Mouse (Mus musculus): Measurements from ENCODE around the gene Atp2a2.
"Not testable (repeated sequence)": the region's sequence is repeated elsewhere in the genome, so short reads cannot be mapped to it uniquely, and the experiment has no call there.

Atp2a2 gene

GRCm38 (mm10) chr5:122451324-122451723, 50.7 kb downstream of the Atp2a2 start:
- in situ Hi-C loops (cut with MboI): no loop called here

GRCm38 (mm10) chr5:122450913-122451317, 51.1 kb downstream of the Atp2a2 start:
- in situ Hi-C loops (cut with MboI): no loop called here

DNA sequence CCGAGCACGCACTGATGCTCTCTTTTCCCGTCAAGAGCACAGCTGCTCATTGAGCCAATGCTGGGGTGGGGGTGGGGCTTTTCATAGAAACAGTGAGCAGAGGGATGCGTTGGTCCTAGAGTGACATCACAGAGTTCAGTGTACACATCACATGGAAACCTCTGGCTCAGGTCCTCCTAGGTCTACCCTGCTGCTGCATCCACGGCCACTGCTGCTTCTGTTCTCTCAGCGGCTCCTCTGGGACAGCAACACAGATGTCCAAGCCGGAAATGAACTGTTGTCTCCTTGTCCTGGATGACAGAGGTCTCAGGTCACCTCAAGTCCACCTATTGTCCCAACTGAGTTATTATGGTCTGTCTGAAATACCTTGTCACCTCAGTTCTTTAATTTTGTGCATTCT, 52.1 kb downstream of the Atp2a2 start:
- in situ Hi-C loops (cut with MboI): no loop called here

DNA sequence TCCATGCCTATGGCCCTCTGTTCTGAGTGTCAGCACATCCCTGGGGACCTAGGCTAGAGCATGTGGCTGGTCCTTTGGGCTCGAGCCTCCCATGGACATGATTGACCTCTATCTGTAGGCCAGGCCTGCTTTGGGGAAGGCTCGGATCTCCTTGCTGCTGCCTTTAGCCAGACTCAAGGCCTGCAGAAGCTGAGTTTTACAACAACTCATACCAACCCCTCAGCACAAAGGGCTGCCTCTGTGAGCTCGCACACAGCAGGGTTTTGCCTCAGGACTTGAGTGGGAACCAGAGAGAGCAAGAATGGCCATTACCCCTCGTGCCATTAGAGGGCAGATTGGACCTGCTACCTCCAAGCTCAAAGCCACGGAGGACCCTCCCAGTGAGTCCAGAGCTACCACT, 53.2 kb downstream of the Atp2a2 start:
- in situ Hi-C loops (cut with MboI): no loop called here

DNA sequence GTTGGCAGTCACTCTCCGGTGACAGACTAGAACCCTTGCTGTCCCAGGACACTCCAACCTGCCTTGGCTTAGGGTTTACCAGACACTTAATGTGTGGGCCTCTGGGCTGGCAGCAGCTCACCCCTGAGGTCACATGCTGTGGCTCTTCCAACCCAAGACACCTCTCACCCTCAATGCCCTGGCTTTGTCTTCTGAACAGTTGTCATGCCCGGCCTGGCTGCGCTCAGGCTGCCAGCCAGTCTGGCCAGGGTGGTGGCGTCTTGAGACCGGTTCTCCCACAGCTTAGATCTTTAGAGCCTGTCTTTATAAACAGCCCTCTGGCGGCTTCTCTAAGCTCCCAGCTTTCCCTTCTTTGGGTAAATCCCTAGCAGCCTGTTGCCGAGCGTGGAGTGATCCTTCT, 54.2 kb downstream of the Atp2a2 start:
- in situ Hi-C loops (cut with MboI): no loop called here

GRCm38 (mm10) chr5:122445051-122445610, 56.9 kb downstream of the Atp2a2 start:
- in situ Hi-C loops (cut with MboI): no loop called here

DNA sequence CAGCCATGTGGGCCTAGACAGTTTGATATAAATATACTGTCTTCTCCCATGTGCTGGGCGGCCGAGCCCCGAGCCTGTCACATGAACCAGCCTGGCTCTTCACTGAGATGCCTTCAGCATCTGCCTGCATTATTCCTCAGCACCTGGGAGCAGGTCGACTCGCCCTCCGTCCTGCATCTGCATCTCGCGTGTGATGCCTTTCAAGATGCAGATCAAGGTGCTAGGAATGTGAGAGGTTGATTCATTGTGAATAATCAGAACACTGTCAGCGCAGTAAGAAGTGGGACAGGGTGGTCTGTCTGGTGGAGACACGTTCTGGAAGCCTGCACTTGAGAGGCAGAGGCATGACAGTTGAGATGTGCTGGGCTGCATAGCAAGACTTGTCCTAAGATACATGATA, 57.5 kb downstream of the Atp2a2 start:
- in situ Hi-C loops (cut with MboI): no loop called here

DNA sequence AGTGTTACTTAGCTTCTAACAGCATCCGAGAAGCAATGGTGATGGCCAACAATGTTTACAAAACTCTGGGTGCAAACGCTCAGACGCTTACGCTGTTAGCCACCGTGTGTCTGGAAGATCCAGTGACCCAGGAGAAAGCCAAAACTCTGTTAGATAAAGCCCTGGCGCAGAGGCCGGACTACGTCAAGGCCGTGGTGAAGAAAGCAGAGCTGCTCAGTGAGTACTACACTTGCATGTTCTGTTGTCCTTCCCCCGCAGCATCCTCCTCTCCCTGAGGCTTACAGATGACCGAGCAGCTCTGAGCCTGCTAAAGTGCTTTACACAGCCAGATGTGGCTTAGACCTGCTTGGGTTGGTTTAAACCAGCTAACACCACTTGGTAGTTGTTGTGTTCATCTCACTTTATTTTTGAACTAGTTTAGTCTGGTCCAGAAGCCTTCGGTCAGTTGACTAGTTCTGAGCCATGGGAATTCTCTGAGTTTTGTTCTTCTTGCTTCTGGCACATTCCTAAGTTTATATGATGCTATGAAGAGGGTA, 61.9 kb downstream of the Atp2a2 start:
- in situ Hi-C loops (cut with MboI): no loop called here

GRCm38 (mm10) chr5:122439400-122440094, 62.5 kb downstream of the Atp2a2 start:
- in situ Hi-C loops (cut with MboI): no loop called here

DNA sequence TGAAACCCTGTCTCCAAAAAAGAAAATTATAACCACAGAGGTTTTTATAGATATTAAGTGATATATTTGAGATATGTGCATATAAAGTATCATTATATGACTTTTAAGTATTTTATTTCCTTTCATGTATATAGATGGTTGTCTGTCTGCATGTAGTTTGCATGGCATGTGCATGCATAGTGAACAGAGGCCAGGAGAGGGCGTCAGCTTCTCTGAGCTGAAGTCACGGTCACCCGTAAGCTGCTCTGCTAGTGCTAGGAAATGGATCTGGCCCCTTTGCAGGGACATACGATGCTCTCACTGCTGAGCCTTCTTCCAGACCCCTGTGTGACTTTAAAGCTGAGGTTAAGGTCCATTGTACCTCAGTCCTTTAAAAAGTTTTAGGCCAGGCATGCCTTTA, 67.5 kb downstream of the Atp2a2 start:
- in situ Hi-C loops (cut with MboI): no loop called here

DNA sequence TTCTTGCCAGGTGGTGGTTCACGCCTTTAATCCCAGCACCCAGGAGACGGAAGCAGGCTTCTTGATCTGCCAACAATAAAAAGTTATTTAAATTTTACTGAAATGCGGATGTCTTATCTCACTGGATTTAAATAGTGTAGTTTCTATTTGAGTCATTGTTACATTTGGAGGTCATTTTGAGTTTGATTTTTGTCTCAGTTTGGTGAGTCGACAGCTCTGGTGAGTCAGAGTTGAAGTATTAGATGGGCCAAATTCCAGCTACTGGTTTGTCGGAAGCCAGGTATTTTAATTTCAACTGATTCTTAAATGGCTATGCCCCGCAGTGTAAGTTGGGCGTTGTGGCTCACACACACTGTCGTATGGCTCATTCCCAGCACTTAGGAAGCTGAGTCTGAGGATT, 70.8 kb downstream of the Atp2a2 start:
- in situ Hi-C loops (cut with MboI): no loop called here

- in situ Hi-C loops (cut with MboI): no loop called here
Measured at GRCm38 (mm10) chr5:122430036-122430775, 71.8 kb downstream of the Atp2a2 start.

GRCm38 (mm10) chr5:122425550-122425949, 76.5 kb downstream of the Atp2a2 start:
- in situ Hi-C loops (cut with MboI): no loop called here

DNA sequence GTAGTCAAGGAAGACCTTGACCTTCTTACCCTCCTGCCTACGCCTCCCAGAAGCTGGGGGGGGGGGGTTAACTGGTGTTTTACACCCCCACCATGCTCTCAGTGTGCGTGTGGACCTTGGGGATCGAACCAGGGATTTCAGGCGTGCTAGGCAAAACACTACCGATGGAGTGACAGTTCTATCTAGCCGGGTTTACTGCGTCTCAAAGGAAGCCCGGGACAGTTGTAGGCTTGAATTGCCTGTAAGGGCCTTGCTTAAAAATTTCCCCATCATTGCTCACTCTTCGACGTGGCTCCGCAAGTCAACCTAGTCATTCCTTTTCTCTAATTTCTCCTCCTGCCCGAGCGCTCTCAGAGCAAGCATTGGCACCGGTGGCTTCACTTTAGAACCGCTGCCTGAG, 78.9 kb downstream of the Atp2a2 start:
- in situ Hi-C loops (cut with MboI): no loop called here

- in situ Hi-C loops (cut with MboI): no loop called here
Measured at GRCm38 (mm10) chr5:122422071-122422964, 79.7 kb downstream of the Atp2a2 start.

DNA sequence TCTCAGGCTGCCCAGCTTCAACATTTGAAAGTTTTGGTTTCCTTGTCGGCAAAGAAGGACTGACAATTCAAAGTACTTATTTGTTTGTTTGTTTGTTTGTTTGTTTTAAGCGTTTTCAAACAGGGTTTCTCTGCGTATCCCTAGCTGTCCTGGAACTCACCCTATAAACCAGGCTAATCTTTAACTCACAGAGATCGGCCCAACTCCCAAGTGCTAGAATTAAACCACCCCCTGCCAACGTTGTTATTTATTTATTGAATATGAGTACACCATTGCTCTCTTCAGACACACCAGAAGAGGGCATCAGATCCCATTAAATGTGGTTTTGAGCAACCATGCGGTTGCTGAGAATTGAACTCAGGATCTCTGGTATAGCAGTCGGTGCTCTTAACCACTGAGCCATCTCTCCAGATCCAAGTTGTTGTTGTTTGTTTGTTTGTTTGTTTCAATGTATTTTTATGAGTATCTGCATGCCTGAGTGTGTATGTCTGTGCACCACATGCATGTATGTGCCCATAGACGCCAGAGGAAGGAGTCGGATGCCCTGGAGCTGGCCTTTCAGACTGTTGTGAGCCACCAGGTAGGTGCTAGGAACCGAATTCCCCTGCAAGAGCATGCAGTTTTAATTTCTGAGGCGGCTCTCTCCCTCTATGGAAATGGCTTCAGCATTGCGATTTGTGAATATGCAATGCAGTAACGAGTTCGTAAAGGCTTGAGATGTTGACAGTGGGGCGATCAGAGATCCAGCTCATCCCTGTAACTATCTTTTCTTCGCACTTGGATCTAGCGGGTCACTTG, 80.6 kb downstream of the Atp2a2 start, which contains the start of gene Anapc7:
Gene Anapc7 (plus strand): TSS at position 423 of the 798 bp plus-strand sequence.
- in situ Hi-C loops (cut with MboI): no loop called here

DNA sequence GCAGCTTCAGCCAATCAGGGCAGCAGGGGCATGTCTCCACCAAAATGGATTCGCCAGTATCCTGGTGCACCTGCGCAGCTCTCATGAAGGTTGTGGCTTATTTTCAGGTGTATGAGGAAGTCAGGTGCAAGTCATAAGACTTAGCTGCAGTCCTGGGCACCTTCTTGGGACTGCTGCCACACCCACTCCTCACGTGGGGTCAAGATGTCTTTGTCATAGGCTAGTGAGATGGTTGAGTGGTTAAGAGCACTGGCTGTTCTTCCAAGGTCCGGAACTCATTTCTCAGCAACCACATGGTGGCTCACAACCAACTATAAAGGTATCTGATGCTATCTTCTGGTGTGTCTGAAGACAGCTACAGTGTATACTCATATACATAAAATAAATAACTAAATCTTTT, 81.3 kb downstream of the Atp2a2 start:
- in situ Hi-C loops (cut with MboI): not testable (repeated sequence)

GRCm38 (mm10) chr5:122415465-122415864, 86.6 kb downstream of the Atp2a2 start:
- in situ Hi-C loops (cut with MboI): no loop called here

GRCm38 (mm10) chr5:122414351-122414750, 87.7 kb downstream of the Atp2a2 start:
- in situ Hi-C loops (cut with MboI): no loop called here

- in situ Hi-C loops (cut with MboI): no loop called here
Measured at GRCm38 (mm10) chr5:122412826-122413225, 89.2 kb downstream of the Atp2a2 start.

GRCm38 (mm10) chr5:122411892-122412291, 90.1 kb downstream of the Atp2a2 start:
- in situ Hi-C loops (cut with MboI): no loop called here
